Mouse (Mus musculus) liver, postnatal 0 days (tissue): ENCODE measurements at regions not wholly inside any gene's neighbourhood (a gene's known extent, or its start where the extent isn't known, plus 50 kb on each side); places are given as distances from the start of the nearest gene placed in this dataset.

ENCODE experiments used
- CTCF ChIP-seq: sonication (generic); IDR thresholded peaks from 2 replicates; pipeline ENCODE4 v1.5.1; 2016; ENCODE audit warnings: antibody characterized with exemption, low read depth
- EP300 ChIP-seq: IDR thresholded peaks from 2 replicates; pipeline ENCODE4 v1.6.1; 2016; ENCODE audit warnings: antibody characterized with exemption, low read depth, mild to moderate bottlenecking

DNA sequence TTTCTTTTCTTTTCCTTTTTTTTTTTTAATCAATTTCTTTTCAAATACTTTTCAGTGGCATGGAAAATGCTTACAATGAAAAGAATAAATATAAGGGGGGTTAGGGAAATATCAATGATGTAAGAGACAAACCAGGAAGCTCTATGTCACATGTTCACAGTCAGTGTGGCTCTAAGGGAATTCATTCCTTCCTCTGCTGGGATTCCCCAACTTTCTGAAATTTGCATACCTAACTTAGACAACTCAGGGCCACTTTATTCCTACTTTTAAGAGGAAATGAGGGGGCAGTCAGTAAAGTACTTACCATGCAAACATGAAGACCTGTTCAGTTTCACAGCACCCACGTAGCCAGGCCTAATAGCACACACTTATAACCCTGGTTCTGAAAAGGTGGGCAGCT, 88.6 kb downstream of the Psmg1 start:
- TF ChIP-seq EP300 (no peak), CTCF (no peak)
